Comparison of ENCODE assay signal across 12 mouse cellular contexts in genomic region chr2:5602044-5602443, GRCm38 (mm10).
"Had no signal": no experiment of that assay in that cellular context is flagged by ENCODE, and none has a peak within 500 bp of the region (broad histone marks: within the 10 kb centered on the region; RNA-seq: fewer than 3 reads in every experiment).

No protein-coding gene starts in this region.

- H3K36me3 ChIP-seq: limb, embryonic 10.5 days; limb, embryonic 13.5 days had no signal

- H3K4me3 ChIP-seq: layer of hippocampus, adult 2 months; limb, embryonic 10.5 days; limb, embryonic 13.5 days had no signal

- H3K4me2 ChIP-seq: limb, embryonic 13.5 days; lung, embryonic 14.5 days had no signal

- H3K27me3 ChIP-seq: limb, embryonic 13.5 days had no signal

- H3K27ac ChIP-seq: kidney, postnatal 0 days; layer of hippocampus, adult 2 months; limb, embryonic 10.5 days; limb, embryonic 13.5 days; liver, embryonic 14.5 days; macrophage had no signal

- DNase-seq: kidney, adult 2 months; kidney, postnatal 25 days; layer of hippocampus, adult 9-11 months; liver, postnatal 0 days; lung, embryonic 14.5 days; thymus, postnatal 25 days had no signal

- H3K9ac ChIP-seq: limb, embryonic 13.5 days; liver, embryonic 14.5 days; liver, postnatal 0 days; lung, embryonic 14.5 days had no signal

- H3K9me3 ChIP-seq: limb, embryonic 10.5 days; limb, embryonic 13.5 days had no signal
